Mouse (Mus musculus): ENCODE measurements around the gene Ppil4.
A peak's percentile ranks its signal among the peaks of the same experiment; 100 is the strongest.

Gene Ppil4

GRCm38 (mm10) chr10:7861259-7861936 lies 68.7 kb downstream of the Ppil4 start:
- DNase-seq (ENCODE audit: low spot score in 2 of 2) = no peak

- no peak for DNase-seq (ENCODE audit: low spot score in 2 of 2)
These were observed 69.4 kb downstream of the Ppil4 start for GRCm38 (mm10) chr10:7861937-7862657.

DNA sequence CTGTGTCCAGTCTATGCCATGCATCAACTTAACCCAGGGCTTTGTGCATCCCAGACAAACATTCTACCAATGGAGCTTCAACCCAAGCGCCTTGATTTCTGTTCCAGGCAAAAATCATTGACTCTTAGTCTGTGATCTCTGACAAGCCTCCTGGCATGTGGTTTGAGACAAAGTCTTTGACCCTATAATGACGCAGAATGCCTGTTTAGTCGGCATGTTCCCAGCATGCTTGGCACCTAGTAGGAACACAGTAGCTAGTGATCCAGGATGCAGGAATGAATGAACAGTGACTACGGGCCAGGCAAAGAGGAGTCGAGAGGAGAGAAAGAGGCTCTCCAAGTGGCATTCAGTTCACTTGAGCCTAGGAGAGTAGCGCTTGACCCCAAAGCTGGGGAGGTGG lies 70.7 kb downstream of the Ppil4 start:
- DNase-seq (ENCODE audit: low spot score in 2 of 2) = no peak

DNA sequence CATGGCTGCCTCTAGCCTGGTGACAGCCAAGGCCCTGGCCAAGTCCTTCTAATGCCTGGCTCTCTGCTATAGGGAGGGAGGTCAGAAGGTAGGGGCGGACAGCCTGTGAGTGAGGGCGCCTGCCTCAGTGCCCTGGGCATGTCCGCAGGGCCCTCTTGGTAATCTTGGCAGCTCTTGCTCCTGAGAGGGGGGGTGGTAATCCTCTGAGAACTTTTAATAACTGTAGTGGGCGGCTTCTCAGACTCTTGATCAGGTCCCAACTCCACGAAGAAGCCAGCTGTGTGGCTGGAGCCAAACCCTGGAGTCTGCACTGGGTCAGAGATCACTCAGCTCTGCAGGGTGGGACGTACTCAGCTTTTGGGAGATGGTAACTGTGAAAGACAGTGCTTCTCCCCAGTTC lies 71.5 kb downstream of the Ppil4 start:
- no peak for DNase-seq (ENCODE audit: low spot score in 2 of 2)

DNA sequence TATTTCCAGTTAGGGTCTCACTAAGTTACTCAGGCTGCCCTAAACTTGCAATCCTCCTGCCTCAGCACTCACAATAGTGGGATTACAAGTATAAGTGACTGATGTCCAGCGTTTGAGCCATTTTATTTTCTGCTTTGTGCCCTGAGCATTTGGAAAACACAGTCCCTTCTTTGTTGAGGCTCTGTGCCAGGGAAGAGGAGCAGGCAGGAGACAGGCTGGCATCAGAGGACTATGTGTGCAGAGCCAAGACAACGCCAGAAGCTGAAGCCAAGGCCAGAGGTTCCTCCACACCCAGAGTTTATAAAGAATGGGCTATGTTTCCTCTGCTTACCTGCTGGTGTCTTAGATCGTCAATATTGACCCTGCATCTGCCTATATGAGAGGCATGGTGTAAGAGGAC lies 72.1 kb downstream of the Ppil4 start:
- no peak for DNase-seq (ENCODE audit: low spot score in 2 of 2)

DNA sequence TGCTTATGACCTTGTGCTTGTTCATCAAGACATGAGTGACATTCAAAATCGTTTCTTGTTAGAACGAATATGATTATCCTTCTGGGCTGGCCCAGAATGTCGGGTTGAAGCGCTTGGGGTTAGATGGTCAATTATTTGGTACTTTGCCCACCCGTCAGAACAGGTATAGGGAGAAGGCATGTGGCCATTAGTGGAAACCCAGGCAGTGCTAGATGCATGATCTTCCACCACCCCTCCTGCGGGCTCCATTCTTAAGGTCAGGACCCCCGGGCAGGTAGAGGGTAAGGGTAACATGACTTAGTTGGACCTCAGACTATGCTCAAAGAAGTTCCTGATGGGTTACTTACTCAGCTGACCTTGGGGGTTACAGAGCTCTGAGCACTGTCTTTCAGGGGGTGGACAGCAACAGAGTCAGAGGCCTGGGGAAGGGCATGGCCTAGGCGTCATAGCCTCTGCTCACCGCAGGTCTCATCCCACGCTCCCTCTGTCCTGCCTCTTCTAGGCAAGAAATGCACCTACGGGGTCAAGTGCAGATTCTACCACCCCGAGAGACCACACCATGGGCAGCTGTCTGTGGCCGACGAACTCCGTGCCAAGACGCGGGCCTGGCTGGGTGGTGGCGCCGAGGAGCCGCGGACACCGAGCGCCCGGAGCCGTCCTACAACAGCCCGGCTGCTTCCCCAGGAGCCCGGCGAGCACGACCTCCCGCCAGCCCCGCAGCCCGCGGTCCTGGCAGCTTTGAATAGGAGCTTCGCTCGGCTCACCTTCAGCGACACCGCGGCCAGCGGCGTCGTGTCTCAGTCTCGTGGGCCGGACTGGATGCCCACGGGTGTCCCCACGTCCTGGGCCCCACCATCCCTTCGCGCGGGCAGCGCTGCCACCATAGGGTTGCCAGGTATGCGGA lies 74.3 kb downstream of the Ppil4 start:
- DNase-seq (ENCODE audit: low spot score in 2 of 2) = peak in 1 of 2 experiments; percentile 33

GRCm38 (mm10) chr10:7867666-7868030 lies 75.0 kb downstream of the Ppil4 start:
- no peak for DNase-seq (ENCODE audit: low spot score in 2 of 2)

DNA sequence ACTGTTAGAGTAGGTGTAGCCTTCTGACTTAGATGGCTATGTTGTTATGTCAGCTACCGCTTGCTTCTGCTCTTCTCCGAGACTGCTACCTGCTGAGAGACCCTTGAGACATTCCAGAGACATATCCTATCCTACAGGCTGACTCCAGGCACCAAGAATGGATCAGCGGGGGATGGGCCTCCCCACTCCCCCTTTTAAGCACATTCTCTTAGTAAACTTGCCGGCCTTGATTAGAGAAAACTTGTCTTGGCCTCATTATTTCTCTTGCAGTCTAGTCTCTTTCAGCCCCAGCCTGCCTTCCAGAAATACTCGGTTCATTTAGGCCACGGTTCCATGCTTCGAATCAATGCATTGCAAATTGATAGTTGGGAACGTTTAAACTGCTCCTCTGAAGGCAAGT lies 77.1 kb downstream of the Ppil4 start:
- DNase-seq (ENCODE audit: low spot score in 2 of 2) = no peak

DNA sequence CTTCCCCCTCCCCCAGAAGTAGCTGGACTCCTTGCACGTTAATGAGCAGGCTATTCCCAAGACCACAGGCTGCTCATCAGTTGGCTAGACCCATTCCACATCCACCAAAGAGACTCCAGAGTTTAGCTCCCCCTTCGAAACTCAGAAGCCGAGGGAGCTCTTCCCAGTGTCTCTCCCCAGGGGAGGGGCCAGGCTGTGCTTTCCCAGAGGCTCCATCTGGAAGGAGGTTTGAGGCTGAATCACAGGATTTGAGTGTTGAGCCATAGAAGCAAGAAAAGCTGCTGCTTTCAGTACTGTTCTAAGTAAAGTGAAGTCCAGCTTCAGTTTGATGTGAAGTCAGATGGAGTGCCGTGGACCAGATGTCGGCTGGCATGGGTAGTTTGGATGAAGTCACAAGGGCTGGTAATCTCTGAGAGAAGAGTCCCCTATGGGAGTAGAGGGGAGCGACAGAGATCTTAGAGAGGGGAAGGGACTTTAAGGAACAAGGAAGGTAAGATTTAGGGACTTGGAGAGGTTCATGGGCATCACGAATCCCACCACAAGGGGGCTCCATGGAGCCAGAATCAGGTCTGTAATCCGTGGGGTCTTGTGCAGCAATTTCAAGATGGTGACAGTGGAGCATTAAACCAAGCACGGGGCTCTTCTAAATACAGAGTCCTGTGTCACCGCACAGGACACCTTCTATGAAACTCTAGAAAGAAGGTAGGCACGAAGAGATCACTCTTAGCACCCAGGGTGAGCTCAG lies 78.1 kb downstream of the Ppil4 start:
- no peak for DNase-seq (ENCODE audit: low spot score in 2 of 2)

DNA sequence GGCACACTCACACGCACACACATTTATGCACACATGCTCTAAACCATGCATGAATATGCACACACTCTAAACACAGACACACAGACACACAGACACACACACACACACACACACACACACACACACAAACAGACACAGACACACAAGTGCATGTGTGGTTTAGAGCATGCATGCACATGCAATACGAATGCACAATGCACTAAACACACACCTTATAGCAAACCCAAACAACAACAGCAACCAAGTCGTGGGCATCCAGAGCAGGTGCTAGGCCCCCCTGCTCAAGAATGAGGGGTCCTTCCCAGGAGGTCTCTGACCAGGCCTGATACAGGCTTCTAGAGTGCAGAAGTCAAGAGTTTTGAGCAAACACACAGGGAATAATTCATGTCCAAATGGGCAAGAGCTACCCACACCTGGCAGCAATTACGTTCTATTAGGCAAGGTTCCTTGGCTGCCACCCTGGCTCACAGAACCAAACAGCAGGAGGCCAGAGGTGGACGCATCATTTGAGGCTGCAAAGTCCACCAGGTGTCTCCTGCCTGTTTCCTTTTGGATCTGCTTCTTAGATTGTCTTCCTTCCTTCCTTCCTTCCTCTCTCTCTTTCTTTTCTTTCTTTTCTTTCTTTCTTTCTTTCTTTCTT lies 78.8 kb downstream of the Ppil4 start:
- DNase-seq (ENCODE audit: low spot score in 2 of 2) = no peak
